Mouse (Mus musculus) kidney, adult 9 months (tissue): ENCODE measurements around the gene Olfr1431.
"Not testable (repeated sequence)": the region's sequence is repeated elsewhere in the genome, so short reads cannot be mapped to it uniquely, and the experiment has no call there.

Experiments
- DNase-seq: peaks from one replicate; pipeline ENCODE4 v3.0.0; 2022

Gene Olfr1431

DNA sequence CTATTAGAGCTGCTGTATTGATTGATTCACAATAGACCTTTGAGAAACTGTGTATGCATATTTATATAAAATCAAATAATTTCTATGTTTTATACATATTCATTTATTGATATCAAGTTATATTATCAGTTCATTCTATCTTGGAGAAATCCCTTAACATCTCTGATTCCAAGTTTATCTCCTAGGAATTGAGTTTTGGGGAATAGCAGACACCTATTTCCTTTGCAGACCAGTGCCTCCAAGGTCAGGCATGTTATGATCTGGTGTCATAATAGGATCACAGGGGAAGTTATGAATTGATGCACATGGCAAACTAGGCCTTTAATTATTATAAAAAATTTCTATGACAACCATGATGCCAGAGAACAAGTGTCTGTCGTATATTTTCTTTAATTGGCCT is at the start of gene Olfr1431:
Olfr1431 (plus strand) TSS at position 301 of the 400 bp plus-strand sequence.
- DNase-seq, result no peak

DNA sequence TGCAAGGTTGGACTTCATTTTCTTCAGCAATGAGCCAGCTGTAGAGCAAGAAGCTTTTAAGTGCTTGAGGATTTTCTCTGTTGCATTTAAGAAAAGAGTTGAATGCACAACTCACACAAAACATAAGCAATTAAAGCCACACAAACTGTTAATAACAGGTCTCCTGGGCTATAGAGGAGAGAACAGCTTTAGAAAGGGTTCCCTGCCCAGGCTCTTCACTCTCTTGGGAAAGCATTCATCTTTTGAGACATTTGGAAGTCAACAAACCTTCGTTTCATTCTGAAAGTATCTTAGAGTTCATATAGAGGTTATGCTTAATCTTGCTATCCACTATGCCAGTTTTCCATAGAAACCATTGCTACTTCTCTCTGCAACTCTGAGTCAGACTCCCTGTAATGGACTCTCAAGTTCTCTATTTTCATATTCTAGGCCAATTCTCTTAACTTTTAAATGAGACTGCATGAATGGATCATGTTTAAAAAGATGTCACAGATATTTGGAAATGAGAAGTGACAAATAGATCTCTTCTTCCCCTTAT is 30.3 kb upstream of the Olfr1431 start, which contains the start of gene Olfr1555-ps1:
Olfr1555-ps1 (minus strand) TSS at position 51 of the 538 bp plus-strand sequence.
- not testable (repeated sequence) for DNase-seq

DNA sequence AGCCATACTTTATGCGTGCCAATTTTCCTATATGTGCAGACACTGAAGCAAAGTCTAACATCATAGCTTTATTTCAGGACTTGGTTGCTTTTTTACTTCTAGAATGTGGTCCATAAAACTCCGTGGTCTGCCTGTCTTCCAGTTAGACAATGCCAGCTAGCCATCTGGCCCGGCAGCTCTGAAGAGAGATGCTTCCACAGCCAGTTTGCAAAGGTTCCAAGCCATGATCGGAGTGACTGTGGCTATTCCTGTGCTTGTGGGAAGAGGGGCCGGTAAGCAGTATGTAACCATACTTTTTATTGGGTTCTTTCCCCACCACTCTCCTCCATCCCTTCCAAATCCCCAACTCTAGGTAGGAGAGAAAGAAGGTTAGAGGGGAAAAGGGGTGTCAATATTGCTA is 25.0 kb upstream of the Olfr1431 start:
- DNase-seq, result not testable (repeated sequence)

DNA sequence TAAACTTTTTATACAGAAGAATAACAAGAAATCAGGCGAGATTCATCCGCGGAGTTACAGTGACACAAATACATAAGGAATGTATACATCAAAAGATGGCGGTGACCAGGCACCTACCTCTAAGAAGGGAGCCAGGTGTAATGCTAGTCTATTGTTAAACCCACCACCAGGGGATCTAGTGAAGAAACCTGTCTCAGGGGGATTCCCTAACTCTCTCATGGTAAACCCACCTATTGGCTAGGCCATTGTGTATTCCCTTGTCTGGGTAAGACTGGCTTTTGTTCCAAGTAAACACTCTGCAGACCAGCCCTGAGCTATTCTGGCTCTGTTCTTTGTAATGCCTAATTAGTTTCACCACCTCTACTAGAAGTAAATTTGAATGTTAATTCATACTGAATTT is 1.4 kb upstream of the Olfr1431 start:
- DNase-seq, result not testable (repeated sequence)

DNA sequence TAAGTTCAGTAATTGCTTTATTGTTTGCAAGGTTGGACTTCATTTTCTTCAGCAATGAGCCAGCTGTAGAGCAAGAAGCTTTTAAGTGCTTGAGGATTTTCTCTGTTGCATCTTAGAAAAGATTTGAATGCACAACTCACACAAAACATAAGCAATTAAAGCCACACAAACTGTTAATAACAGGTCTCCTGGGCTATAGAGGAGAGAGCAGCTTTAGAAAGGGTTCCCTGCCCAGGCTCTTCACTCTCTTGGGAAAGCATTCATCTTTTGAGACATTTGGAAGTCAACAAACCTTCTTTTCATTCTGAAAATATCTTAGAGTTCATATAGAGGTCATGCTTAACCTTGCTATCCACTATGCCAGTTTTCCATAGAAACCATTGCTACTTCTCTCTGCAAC is 32.1 kb downstream of the Olfr1431 start, which contains the start of gene Olfr1432:
Olfr1432 (minus strand) TSS at position 101 of the 400 bp plus-strand sequence.
- not testable (repeated sequence) for DNase-seq

DNA sequence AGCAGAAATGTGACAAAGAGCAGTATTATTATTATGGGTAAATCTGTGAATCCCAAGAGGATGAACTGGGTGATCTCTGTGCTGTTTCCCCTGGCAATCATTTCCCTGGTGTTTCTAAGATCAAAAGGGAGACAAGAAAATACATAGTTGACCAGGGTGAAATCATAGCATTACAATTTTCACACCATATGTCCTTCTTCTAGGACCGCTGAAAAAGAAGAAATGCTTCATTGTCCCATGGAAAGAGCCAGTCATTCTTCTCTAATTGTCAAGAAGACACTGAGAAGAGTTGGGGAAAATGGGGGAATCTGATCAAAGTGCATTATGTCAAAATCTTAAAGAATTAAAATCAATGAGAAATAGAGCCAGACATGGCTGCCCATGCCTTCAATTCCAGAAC is 41.1 kb downstream of the Olfr1431 start, which contains the start of gene Olfr262:
Olfr262 (minus strand) TSS at position 101 of the 400 bp plus-strand sequence.
- DNase-seq, result no peak

DNA sequence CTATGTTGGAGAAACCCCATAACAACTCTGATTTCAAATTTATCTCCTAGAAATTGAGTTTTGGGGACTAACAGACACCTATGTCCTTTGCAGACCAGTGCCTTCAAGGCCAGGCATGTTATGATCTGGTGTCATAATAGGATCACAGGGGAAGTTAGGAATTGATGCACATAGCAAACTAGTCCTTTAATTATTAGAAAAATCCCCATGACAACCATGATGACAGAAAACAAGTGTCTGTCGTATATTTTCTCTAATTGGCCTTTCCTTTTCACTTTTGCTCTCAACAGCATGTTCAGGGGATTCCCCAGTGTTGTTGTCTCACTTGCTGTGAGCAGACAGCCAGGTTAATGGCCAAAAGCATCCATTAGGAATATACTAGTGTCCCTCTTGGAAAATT is 60.3 kb downstream of the Olfr1431 start, which contains the start of gene Olfr235:
Olfr235 (plus strand) TSS at position 301 of the 400 bp plus-strand sequence.
- DNase-seq, result no peak
